Mouse (Mus musculus) midbrain, embryonic 14.5 days (tissue): ENCODE results near the gene Gm20388. TPM values are rescaled to one million over a fixed set of nuclear protein-coding genes. Genes with fewer than 3 reads are reported as not detected.

Source experiments
- ATAC-seq: fragments of 200-750 bp; cut with Nextera tagmentation; 2 replicates; pipeline ENCODE4 v1.8.0; 2017; ENCODE audit warnings: moderate number of reproducible peaks, moderate library complexity; ENCODE audit not compliant: low FRiP score, low TSS enrichment
- DNase-seq: peaks from one replicate; pipeline ENCODE4 v3.0.0-alpha.2; 2015
- H3K27ac ChIP-seq: fragments of 300-500 bp; sonication (generic); replicated peaks from 2 replicates; pipeline ENCODE4 v1.5.1; 2014; ENCODE audit warnings: mild to moderate bottlenecking, low read depth, low read length, moderate library complexity
- H3K27me3 ChIP-seq: fragments of 300-500 bp; sonication (generic); 2 replicates; pipeline ENCODE4 v1.6.1; 2014; ENCODE audit warnings: low read length, control low read depth, mixed read lengths; ENCODE audit not compliant: control insufficient read depth, insufficient read depth
- H3K36me3 ChIP-seq: fragments of 300-500 bp; sonication (generic); 2 replicates; pipeline ENCODE4 v1.6.1; 2014; ENCODE audit warnings: low read length, control low read depth; ENCODE audit not compliant: control insufficient read depth, insufficient read depth
- H3K4me1 ChIP-seq: fragments of 300-500 bp; sonication (generic); 2 replicates; pipeline ENCODE4 v1.6.1; 2014; ENCODE audit warnings: mild to moderate bottlenecking, antibody characterized with exemption, low read length, control low read depth; ENCODE audit not compliant: control insufficient read depth, insufficient read depth
- H3K4me2 ChIP-seq: fragments of 300-500 bp; sonication (generic); 2 replicates; pipeline ENCODE4 v1.6.1; 2014; ENCODE audit warnings: mild to moderate bottlenecking, low read length, moderate library complexity
- H3K4me3 ChIP-seq: fragments of 300-500 bp; sonication (generic); replicated peaks from 2 replicates; pipeline ENCODE4 v1.5.1; 2014; ENCODE audit warnings: low read depth, low read length
- H3K9ac ChIP-seq: fragments of 300-500 bp; sonication (generic); replicated peaks from 2 replicates; pipeline ENCODE4 v1.6.1; 2014; ENCODE audit warnings: mild to moderate bottlenecking, low read length, moderate library complexity
- H3K9me3 ChIP-seq: fragments of 300-500 bp; sonication (generic); 2 replicates; pipeline ENCODE4 v1.6.1; 2016; ENCODE audit warnings: low read length, control low read depth, mixed read lengths; ENCODE audit not compliant: control insufficient read depth
- WGBS: fragments of 180-500 bp; shearing (Covaris S2); extraction: QIAGEN DNeasy Blood & Tissue Kit; methylation state at CpG from one replicate; pipeline ENCODE4 v1.1.7; 2014; 5-methylcytosine and 5-hydroxymethylcytosine counted together
- polyA plus RNA-seq: library from polyadenylated mRNA; unstranded; fragments of >200 nt; fragmentation: Nextera tagmentation; extraction: Ambion mirVana; gene quantifications from 2 replicates; pipeline ENCODE4 v1.2.1, GENCODE M21; 2014

Gm20388 gene
- polyA plus RNA-seq, 1 experiment from 2014 or later: 4.1 TPM

DNA sequence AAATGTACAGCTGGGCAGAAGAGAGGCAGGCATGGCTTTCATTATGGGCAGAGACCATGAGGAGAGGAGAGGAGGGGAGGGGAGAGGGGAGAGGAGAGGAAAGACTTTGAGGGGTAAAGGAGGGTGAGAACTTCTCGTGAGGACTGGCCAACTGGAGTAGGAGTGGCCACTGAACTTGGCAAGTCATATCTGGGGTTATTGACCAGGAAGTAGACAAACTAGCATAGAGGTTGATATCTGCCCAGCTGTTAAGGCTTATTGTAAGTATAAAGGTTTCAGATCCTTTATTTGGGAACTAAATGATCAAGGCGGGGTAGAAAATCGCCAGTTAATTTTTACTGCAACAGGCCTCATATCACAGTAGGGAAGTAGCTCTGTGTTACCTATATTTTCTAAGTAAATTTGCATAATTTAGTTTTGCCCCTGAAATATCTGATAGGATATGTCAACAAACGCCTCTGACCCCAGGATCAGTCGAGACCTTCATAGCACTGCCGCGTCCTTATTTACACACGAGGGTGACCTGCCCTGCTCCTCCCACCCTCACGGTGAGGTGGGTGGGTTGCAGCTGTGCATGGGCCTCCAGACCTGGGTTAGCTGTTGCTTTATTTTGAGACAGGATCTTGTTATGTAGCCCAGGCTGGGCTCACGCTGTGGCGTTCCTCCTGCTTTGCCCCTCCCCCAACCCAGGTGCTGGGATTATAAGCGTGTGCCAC lies 2152.0 kb downstream of the Gm20388 start:
- no peaks in the 10 kb centered on the region for H3K27me3 ChIP-seq
- no peak overlapping the region for H3K9ac ChIP-seq
- H3K27ac ChIP-seq: no peak overlapping the region
- no peaks in the 10 kb centered on the region for H3K9me3 ChIP-seq
- no peak for DNase-seq
- ATAC-seq: no peak
- no peak overlapping the region for H3K4me2 ChIP-seq
- no peaks in the 10 kb centered on the region for H3K36me3 ChIP-seq
- H3K4me1 ChIP-seq: no peaks in the 10 kb centered on the region
- no peak overlapping the region for H3K4me3 ChIP-seq
- WGBS: 85% methylated on average over 12 of the region's 12 CpGs

DNA sequence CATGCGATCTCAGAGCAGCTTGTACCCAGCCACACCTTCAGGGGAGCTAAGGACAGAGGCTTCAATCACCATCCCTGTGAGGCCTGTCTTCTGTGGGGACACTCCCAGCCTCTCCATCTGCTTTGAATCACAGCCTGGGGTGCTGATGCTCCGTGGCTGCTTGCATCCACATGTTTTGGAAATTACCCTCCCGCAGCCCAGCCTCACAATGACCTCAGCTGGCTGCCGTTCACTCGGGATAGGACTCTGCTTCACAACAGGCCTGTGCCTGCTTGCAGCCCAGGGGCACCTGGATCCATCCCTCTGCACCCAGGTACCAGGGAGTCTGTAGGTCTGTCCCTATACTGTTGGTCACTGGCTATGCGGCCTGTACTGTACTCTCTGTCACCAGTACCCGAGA lies 2153.7 kb downstream of the Gm20388 start:
- H3K36me3 ChIP-seq: no peaks in the 10 kb centered on the region
- WGBS: 74% methylated on average over 7 of the region's 7 CpGs
- no peak for DNase-seq
- no peaks in the 10 kb centered on the region for H3K9me3 ChIP-seq
- no peak overlapping the region for H3K9ac ChIP-seq
- no peak overlapping the region for H3K4me2 ChIP-seq
- no peak overlapping the region for H3K4me3 ChIP-seq
- H3K27ac ChIP-seq: no peak overlapping the region
- ATAC-seq: no peak
- H3K27me3 ChIP-seq: no peaks in the 10 kb centered on the region
- no peaks in the 10 kb centered on the region for H3K4me1 ChIP-seq

DNA sequence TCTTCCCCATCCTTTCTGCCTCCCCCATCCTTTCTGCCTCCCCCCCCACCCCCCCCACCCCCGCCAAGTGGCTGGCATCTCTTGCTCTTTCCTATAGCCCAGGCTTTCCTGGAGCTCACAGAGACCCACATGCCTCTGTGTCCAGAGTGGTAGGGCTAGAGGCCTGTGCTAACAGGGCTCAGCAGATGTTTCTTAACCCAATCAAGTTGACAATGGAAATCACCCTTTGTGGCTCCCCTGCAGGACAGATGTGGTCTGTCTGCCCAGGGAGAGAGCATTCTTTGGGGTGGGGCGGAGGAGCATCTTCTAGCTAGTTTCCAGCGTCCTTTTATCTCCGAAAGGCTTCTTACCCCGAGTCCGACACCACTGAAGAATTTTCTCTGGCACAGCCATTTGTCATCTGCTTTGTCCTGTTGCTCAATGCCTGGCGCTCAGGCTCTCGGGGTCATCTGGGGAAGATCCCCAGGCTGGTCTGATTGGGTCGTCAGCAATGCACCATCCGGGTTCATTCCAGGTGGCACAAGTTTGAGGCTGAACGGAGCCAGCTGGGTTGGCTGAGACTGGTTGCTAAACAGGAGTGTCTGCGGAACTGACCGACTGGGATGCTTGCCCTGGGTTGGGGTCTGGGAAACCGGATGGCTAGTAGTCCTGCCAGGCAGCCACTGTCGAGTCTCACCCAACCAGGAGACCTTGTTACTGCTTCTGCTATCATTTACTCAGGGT lies 2157.3 kb downstream of the Gm20388 start:
- ATAC-seq (no peak), DNase-seq (no peak)
- no peaks in the 10 kb centered on the region for H3K9me3 ChIP-seq
- no peaks in the 10 kb centered on the region for H3K36me3 ChIP-seq
- H3K27me3 ChIP-seq: no peaks in the 10 kb centered on the region
- 75% methylated on average over 15 of the region's 15 CpGs for WGBS
- no peak overlapping the region for H3K4me2 ChIP-seq
- H3K27ac ChIP-seq: no peak overlapping the region
- no peak overlapping the region for H3K9ac ChIP-seq
- no peaks in the 10 kb centered on the region for H3K4me1 ChIP-seq
- no peak overlapping the region for H3K4me3 ChIP-seq

DNA sequence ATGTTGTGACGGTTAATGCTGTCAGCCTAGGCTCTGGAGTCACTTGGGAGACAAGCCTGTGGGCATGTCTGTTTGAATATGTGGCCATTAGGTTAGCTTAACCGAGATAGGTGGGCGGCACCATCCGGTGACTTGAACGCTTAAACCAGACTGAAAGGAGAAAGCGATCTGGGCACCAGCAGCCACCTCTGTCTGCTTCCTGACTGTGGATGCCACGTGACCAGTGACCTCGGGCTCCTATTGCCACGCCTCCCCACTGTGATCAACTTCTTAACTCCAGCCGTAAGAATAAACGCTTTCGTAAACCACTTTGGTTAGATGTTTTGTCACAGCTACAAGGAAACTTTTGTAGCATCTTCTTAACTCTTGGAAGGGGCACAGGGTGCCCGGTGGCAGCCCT lies 2158.0 kb downstream of the Gm20388 start:
- 86% methylated on average over 13 of the region's 13 CpGs for WGBS
- no peak for ATAC-seq
- no peak overlapping the region for H3K9ac ChIP-seq

DNA sequence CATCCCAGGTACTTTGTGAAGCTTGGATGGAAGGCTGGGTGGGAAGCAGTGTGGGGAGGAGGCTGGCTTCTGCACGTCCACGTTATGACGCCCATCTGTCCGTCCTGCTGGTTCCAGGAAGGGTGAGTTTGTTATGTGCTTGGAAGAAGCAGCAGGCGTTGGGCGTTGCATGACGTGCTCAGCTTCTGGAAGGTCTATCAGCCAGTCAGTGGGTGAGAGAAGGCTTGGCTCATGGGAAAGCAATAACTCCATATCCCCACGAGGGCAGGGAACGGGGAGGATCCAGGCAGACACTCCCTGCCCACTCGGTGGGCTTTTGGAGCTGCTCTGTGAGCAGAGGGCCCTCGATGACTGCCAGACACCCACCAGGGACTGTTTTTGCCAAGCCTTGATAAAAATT lies 2158.6 kb downstream of the Gm20388 start:
- Histone ChIP-seq H3K4me2 (no peak overlapping the region), H3K27me3 (no peaks in the 10 kb centered on the region), H3K9ac (no peak overlapping the region), H3K27ac (no peak overlapping the region), H3K36me3 (no peaks in the 10 kb centered on the region), H3K9me3 (no peaks in the 10 kb centered on the region), H3K4me3 (no peak overlapping the region), H3K4me1 (no peaks in the 10 kb centered on the region)
- DNase-seq (no peak), ATAC-seq (no peak)
- WGBS: 86% methylated on average over 11 of the region's 11 CpGs

More for the DNA sequence above, 2158.0 kb downstream of the Gm20388 start:
- Histone ChIP-seq H3K27me3 (no peaks in the 10 kb centered on the region), H3K27ac (no peak overlapping the region), H3K36me3 (no peaks in the 10 kb centered on the region), H3K4me2 (no peak overlapping the region), H3K4me3 (no peak overlapping the region), H3K9me3 (no peaks in the 10 kb centered on the region), H3K4me1 (no peaks in the 10 kb centered on the region)
- no peak for DNase-seq

DNA sequence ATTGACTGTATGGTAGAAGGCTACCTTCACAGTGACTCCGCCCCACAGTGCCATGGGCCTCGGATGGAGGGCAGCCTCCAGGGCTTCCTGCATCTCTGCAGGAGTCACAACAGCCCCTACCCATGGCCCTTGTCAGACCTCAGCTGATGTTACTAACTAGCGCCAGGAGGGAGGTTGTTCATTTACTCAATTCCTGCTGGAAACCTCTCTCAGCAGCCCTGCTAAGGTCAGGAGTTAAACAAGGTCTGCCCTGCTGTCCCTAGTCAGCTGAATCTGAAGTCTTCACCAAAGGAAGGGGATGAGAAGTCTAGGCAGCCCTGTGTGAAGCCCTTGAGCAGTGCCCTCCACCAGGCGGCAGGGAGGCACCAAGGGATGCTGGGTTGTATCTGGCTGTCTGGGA lies 2160.6 kb downstream of the Gm20388 start:
- ATAC-seq (no peak), DNase-seq (no peak)
- Histone ChIP-seq H3K9me3 (no peaks in the 10 kb centered on the region), H3K4me3 (no peak overlapping the region), H3K27me3 (no peaks in the 10 kb centered on the region), H3K9ac (no peak overlapping the region), H3K36me3 (no peaks in the 10 kb centered on the region), H3K27ac (no peak overlapping the region), H3K4me2 (no peak overlapping the region), H3K4me1 (no peaks in the 10 kb centered on the region)
- 67% methylated on average over 4 of the region's 4 CpGs for WGBS

DNA sequence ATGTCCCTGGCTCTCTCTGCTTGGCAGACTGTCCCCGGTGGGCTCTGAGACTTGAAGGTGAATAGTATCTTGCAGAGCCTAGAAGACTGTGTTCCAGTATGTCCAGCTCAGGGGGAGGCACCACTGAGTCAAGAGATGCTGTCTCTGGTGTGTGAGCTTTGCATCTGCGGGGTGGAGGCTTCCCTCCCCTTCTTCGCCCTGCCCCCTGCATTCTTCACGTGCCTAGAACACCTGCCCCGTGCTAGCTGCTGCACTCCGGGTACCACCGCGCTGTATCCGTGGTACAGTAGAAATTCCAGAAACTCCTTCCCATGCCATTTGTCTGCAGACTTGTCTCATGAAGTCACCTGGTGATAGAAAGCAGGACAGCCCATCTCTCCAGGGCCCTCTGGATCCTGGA lies 2163.3 kb downstream of the Gm20388 start:
- Histone ChIP-seq H3K4me3 (no peak overlapping the region), H3K4me2 (no peak overlapping the region), H3K4me1 (no peaks in the 10 kb centered on the region), H3K36me3 (no peaks in the 10 kb centered on the region), H3K9ac (no peak overlapping the region), H3K9me3 (no peaks in the 10 kb centered on the region), H3K27me3 (no peaks in the 10 kb centered on the region), H3K27ac (no peak overlapping the region)
- 90% methylated on average over 9 of the region's 9 CpGs for whole genome bisulfite sequencing
- ATAC-seq (no peak), DNase-seq (no peak)

DNA sequence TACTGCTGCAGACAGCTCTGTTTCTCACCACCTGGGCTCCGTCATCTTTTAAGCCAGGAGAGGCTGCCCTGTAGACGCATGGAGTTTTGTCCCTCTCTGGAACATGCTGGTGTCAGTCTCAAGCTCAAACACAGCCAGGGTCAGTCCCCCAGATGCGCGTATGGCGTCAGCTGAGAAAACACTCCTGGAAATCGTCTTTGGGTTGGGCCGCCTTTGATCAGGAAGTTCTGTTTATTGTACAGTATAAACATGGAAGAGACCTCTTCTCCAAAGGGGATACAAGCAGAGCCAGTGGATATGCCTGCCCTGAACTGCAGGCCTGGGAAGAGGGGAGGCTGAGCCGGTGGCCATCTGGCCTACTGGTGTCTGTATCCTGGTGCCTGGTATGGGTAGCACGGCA lies 2163.8 kb downstream of the Gm20388 start:
- WGBS: 90% methylated on average over 9 of the region's 9 CpGs
- DNase-seq (no peak), ATAC-seq (no peak)
- Histone ChIP-seq H3K9me3 (no peaks in the 10 kb centered on the region), H3K27ac (no peak overlapping the region), H3K4me2 (no peak overlapping the region), H3K36me3 (no peaks in the 10 kb centered on the region), H3K4me3 (no peak overlapping the region), H3K4me1 (no peaks in the 10 kb centered on the region), H3K27me3 (no peaks in the 10 kb centered on the region), H3K9ac (no peak overlapping the region)

DNA sequence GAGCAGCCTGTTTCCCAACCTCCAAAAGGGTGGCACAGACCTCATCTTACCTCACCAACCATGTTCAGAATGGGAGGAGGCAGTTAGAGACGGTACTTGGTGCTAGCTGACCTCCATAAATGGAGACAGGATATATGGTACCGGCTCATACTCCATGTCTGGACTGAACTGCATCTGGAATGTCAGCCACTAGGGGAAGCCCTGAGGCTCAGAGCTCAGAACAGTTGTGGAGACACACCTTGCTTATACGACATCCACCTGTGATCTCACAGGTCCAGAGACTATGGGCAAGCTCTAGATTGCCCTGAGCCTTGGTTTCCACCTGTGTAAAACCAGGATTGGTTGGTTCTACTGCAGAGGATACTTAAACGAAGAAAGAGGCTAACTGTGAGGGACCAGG lies 2164.3 kb downstream of the Gm20388 start:
- H3K4me3 ChIP-seq: no peak overlapping the region
- H3K9ac ChIP-seq: no peak overlapping the region
- no peaks in the 10 kb centered on the region for H3K4me1 ChIP-seq
- 88% methylated on average over 4 of the region's 4 CpGs for WGBS
- H3K27me3 ChIP-seq: no peaks in the 10 kb centered on the region
- no peak for DNase-seq
- H3K9me3 ChIP-seq: no peaks in the 10 kb centered on the region
- no peak overlapping the region for H3K27ac ChIP-seq
- no peaks in the 10 kb centered on the region for H3K36me3 ChIP-seq
- no peak for ATAC-seq
- H3K4me2 ChIP-seq: no peak overlapping the region
